Mouse (Mus musculus) forebrain, embryonic 12.5 days (tissue): ENCODE results near the gene Kdm6a. TPM values are rescaled to one million over a fixed set of nuclear protein-coding genes. Genes with fewer than 3 reads are reported as not detected.

Experiments used
- ATAC-seq: fragments of 200-750 bp; cut with Nextera tagmentation; 2 replicates; pipeline ENCODE4 v1.8.0; 2017; ENCODE audit warnings: moderate TSS enrichment; ENCODE audit not compliant: low FRiP score
- H3K27ac ChIP-seq: fragments of 300-500 bp; sonication (generic); 2 replicates; pipeline ENCODE4 v1.5.1; 2016; ENCODE audit warnings: mild to moderate bottlenecking
- H3K27me3 ChIP-seq: fragments of 300-500 bp; sonication (generic); 2 replicates; pipeline ENCODE4 v1.6.1; 2016; ENCODE audit warnings: mild to moderate bottlenecking
- H3K36me3 ChIP-seq: fragments of 300-500 bp; sonication (generic); replicated peaks from 2 replicates; pipeline ENCODE4 v1.6.1; 2016; ENCODE audit warnings: mild to moderate bottlenecking
- H3K4me1 ChIP-seq: fragments of 300-500 bp; sonication (generic); 2 replicates; pipeline ENCODE4 v1.6.1; 2016
- H3K4me2 ChIP-seq: fragments of 300-500 bp; sonication (generic); 2 replicates; pipeline ENCODE4 v1.6.1; 2016; ENCODE audit warnings: mild to moderate bottlenecking, moderate library complexity
- H3K4me3 ChIP-seq: fragments of 300-500 bp; sonication (generic); replicated peaks from 2 replicates; pipeline ENCODE4 v1.5.1; 2016; ENCODE audit warnings: mild to moderate bottlenecking
- H3K9ac ChIP-seq: fragments of 300-500 bp; sonication (generic); 2 replicates; pipeline ENCODE4 v1.6.1; 2016; ENCODE audit warnings: mild to moderate bottlenecking
- H3K9me3 ChIP-seq: fragments of 300-500 bp; sonication (generic); 2 replicates; pipeline ENCODE4 v1.6.1; 2016
- WGBS: fragments of 180-500 bp; shearing (Covaris S2); methylation state at CpG from one replicate; pipeline ENCODE4 v1.1.7; 2016; 5-methylcytosine and 5-hydroxymethylcytosine counted together
- polyA plus RNA-seq: library from polyadenylated mRNA; unstranded; fragments of >200 nt; fragmentation: Nextera tagmentation; extraction: Ambion mirVana; gene quantifications from 2 replicates; pipeline ENCODE4 v1.2.1, GENCODE M21; 2016

Kdm6a gene
- polyA plus RNA-seq, 1 experiment from 2014 or later, result 35.0 TPM

DNA sequence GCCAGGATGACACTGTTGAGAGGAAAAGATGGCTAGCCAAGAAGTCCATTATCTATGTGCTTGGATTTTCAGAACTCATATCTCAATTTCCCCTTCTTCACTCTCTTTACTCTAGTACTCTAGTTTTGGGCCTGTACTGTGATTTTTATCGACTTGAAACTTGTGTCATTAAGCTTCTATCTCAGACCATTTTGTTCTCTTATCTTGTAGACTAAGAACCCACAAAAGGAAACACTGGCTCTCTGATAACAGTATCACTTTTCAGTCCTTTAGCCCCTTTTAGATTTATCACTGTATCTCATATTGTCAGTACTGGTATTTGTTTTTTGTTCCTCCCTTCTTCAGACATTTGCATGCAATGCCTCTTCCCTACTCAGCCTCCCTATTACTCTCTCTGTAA, 17.1 kb downstream of the Kdm6a start:
- H3K4me2 ChIP-seq, result no peak overlapping the region
- WGBS, result 85% methylated on average over 1 of the region's 1 CpGs
- H3K9me3 ChIP-seq, result no peaks in the 10 kb centered on the region
- no peaks in the 10 kb centered on the region for H3K4me1 ChIP-seq
- H3K27me3 ChIP-seq, result no peaks in the 10 kb centered on the region
- no peak for ATAC-seq
- no peaks in the 10 kb centered on the region for H3K36me3 ChIP-seq
- no peak overlapping the region for H3K9ac ChIP-seq
- H3K4me3 ChIP-seq, result no peak overlapping the region
- no peak overlapping the region for H3K27ac ChIP-seq

DNA sequence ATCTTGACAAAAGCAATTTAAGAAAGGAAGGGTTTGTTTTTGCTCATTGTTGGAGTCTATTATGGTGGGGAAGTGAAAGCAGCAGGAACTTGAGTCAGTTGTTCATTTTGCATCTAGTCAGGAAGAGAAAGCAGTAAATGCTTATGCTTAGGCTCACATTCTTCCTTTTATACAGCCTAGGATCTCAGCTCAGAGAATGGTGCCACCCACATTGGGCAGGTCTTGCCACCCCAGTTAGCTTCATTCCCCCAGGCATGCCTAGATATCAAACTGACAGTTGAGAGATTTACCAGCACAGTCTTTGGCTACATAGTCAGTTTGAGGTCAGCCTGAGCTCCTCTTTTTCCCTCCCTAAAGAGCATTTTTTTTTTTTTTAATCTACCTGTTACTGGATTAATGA, 24.8 kb downstream of the Kdm6a start:
- no peak overlapping the region for H3K9ac ChIP-seq
- no peak for ATAC-seq

DNA sequence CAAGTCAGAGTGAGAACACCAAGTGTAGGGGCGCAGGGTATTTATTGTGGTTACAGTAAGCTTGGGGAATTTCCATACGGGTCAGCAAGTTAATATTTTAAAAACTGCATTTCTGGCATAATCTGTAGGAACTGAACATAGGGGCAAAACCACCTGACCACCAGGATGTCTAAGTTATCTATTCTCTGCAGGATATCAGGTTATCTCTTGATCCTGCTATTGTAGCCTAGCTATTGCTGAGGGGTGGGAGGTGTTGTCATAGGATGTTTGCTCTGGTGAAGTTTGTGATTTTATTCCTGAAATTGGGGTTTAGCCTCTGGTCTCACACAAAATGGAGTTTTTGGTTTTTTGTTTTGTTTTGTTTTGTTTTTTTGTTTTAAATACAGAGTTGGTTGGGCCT, 25.9 kb downstream of the Kdm6a start:
- Histone ChIP-seq H3K4me2 (no peak overlapping the region), H3K9ac (no peak overlapping the region), H3K9me3 (no peaks in the 10 kb centered on the region), H3K27me3 (no peaks in the 10 kb centered on the region), H3K4me1 (no peaks in the 10 kb centered on the region), H3K27ac (no peak overlapping the region), H3K4me3 (no peak overlapping the region), H3K36me3 (no peaks in the 10 kb centered on the region; the same call in 1 of the 2 replicates)
- no peak for ATAC-seq
- WGBS, result 97% methylated on average over 2 of the region's 2 CpGs

More for the DNA sequence above, 24.8 kb downstream of the Kdm6a start:
- H3K36me3 ChIP-seq, result no peaks in the 10 kb centered on the region; the same call in 1 of the 2 replicates
- no peaks in the 10 kb centered on the region for H3K4me1 ChIP-seq
- no peak overlapping the region for H3K4me3 ChIP-seq
- H3K27me3 ChIP-seq, result no peaks in the 10 kb centered on the region
- no peak overlapping the region for H3K27ac ChIP-seq
- no peak overlapping the region for H3K4me2 ChIP-seq
- H3K9me3 ChIP-seq, result no peaks in the 10 kb centered on the region

DNA sequence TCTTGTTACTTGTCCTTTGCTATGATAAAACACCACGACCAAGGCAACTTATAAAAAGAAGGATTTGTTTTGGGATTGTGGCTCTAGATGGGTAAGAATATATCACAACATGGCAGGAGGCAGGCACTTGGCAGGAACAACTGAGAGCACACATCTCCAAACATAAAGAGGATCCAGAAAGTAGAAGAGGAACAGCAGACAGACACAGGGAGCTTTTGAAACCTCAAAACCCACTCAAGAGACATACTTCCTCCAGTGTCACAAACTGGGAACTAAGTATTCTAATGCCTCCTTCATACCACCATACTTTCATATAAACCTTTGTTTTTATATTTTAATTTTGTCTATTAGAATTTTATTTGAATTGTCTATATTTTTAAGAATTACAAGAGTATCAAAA, 77.2 kb downstream of the Kdm6a start:
- 91% methylated on average over 1 of the region's 1 CpGs for WGBS
- no peak for ATAC-seq
- H3K27me3 ChIP-seq, result no peaks in the 10 kb centered on the region
- no peak overlapping the region for H3K4me2 ChIP-seq
- H3K9ac ChIP-seq, result no peak overlapping the region
- no peak overlapping the region for H3K27ac ChIP-seq
- no peaks in the 10 kb centered on the region for H3K9me3 ChIP-seq
- no peaks in the 10 kb centered on the region for H3K4me1 ChIP-seq
- no peak overlapping the region for H3K4me3 ChIP-seq
- peaks cover 6% of the 10 kb centered on the region for H3K36me3 ChIP-seq

DNA sequence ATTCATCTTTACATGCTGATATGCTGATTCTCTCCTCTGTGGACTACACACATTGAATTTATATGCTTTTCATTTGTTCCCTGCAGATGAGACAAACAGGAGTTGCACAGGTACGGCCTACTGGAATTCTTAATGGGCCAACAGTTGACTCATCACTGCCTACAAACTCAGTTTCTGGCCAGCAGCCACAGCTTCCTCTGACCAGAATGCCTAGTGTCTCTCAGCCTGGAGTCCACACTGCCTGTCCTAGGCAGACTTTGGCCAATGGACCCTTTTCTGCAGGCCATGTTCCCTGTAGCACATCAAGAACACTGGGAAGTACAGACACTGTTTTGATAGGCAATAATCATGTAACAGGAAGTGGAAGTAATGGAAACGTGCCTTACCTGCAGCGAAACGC, 88.2 kb downstream of the Kdm6a start:
- Histone ChIP-seq H3K36me3 (peaks cover 13% of the 10 kb centered on the region), H3K4me1 (no peaks in the 10 kb centered on the region), H3K27ac (no peak overlapping the region), H3K4me3 (no peak overlapping the region), H3K9me3 (no peaks in the 10 kb centered on the region), H3K9ac (no peak overlapping the region), H3K27me3 (no peaks in the 10 kb centered on the region), H3K4me2 (no peak overlapping the region)
- 95% methylated on average over 4 of the region's 4 CpGs for WGBS
- ATAC-seq, result no peak

DNA sequence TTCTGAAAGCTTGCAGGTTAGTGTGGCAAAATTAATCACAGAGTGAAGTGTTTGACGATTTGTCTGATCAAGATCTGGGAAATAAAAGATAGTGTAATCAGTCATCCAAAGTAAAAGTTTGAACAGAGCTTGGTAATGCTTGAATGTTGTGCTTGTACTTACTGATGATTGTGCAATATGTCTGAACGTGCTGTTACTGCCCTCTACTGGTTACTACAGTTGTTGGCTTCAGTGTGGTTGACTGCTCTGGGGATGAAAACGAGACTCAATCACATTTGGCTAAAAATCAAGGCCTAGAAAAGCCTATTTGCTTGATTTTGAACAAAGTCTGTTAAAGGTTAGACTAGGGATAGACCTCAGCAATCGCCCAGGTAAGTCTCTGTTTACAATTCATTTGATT, 92.4 kb downstream of the Kdm6a start:
- ATAC-seq, result peak; percentile 64
- peaks cover 23% of the 10 kb centered on the region for H3K36me3 ChIP-seq
- no peaks in the 10 kb centered on the region for H3K27me3 ChIP-seq
- H3K4me3 ChIP-seq, result no peak overlapping the region
- H3K4me1 ChIP-seq, result no peaks in the 10 kb centered on the region
- WGBS, result 54% methylated on average over 4 of the region's 4 CpGs
- no peak overlapping the region for H3K4me2 ChIP-seq
- no peak overlapping the region for H3K27ac ChIP-seq
- no peak overlapping the region for H3K9ac ChIP-seq
- H3K9me3 ChIP-seq, result no peaks in the 10 kb centered on the region

DNA sequence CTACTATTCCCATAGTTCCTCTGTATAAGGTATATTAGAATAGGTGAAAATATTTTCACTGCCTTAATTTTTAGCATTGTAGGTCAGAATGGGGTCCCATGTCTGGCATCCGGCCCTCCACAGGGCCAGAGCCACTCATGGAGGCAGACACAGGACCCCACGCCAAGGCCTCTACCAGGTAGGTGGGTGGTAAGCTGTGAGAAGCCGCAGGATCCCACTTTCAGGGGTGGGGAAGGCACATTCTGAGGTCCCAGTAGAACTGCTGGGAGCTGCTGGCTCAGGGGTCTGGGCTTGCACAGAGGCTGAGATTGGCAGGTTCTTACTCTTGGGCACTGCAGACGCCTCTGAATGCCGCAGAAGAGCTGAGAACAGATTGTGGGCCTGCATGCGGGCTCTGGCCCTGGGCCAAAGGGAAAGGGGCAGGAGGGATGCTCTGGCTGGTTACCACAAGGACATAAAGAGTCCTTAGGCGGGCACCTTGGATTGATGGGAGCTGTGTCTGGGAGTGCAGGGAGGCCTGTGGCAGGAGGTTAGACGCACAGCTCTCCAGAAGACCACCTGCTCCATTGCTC, 95.9 kb downstream of the Kdm6a start:
- H3K4me3 ChIP-seq, result no peak overlapping the region
- no peak overlapping the region for H3K27ac ChIP-seq
- H3K36me3 ChIP-seq, result peaks cover 18% of the 10 kb centered on the region; the same call in 1 of the 2 replicates
- H3K27me3 ChIP-seq, result no peaks in the 10 kb centered on the region
- H3K4me1 ChIP-seq, result no peaks in the 10 kb centered on the region
- H3K9me3 ChIP-seq, result no peaks in the 10 kb centered on the region
- ATAC-seq, result no peak
- H3K4me2 ChIP-seq, result no peak overlapping the region
- WGBS, result 92% methylated on average over 8 of the region's 8 CpGs
- H3K9ac ChIP-seq, result no peak overlapping the region

DNA sequence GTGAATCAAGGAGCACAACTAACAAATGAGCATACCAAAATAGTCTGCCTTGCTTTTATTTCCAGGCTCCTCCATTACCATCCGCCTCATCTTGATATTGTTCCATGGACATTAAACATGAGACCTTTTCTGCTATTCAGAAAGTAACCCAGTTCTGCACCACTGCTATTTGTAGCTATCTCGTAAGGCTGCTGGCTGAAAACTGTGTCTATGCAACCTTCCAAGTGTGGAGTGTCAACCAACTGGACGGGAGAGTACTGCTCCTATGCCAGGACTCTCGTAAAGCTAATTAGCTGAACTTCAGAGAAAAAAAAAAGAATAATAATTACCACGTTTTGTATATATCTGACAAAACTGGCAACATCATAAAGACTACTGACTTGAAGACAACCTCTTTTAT, 116.2 kb downstream of the Kdm6a start:
- Histone ChIP-seq H3K4me3 (no peak overlapping the region), H3K27ac (no peak overlapping the region), H3K36me3 (no peaks in the 10 kb centered on the region), H3K27me3 (no peaks in the 10 kb centered on the region), H3K4me1 (no peaks in the 10 kb centered on the region), H3K9ac (no peak overlapping the region), H3K9me3 (no peaks in the 10 kb centered on the region), H3K4me2 (no peak overlapping the region)
- WGBS, result 76% methylated on average over 5 of the region's 5 CpGs
- no peak for ATAC-seq

DNA sequence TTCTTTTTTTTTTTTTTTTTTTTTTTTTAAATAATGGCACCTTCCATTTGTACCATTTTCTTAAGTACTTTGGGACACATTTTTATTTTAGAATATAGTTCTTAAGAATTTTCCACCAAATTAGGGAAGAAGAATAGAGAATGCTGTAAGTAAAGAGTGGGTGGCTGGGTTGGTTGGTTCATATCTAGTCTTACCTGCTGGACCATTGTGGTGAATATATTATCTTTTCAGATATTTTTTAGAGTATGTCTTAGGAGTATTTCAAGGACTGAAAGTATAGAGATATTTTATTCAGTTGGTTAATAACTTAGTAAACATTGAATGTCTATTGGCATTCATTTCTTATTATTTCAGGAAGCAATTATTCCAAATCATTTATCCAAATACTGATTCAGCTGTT, 117.8 kb downstream of the Kdm6a start:
- Histone ChIP-seq H3K4me1 (no peaks in the 10 kb centered on the region), H3K9me3 (no peaks in the 10 kb centered on the region), H3K36me3 (no peaks in the 10 kb centered on the region), H3K27ac (no peak overlapping the region), H3K27me3 (no peaks in the 10 kb centered on the region), H3K9ac (no peak overlapping the region), H3K4me2 (no peak overlapping the region), H3K4me3 (no peak overlapping the region)
- no peak for ATAC-seq

Other genes starting within 250 kb of the Kdm6a start
- gene Dusp21, start 16.7 kb upstream of the Kdm6a start, polyA plus RNA-seq, result not detected in 2 replicates